Mouse (Mus musculus) ES-Bruce4 (cell line): ENCODE measurements around the gene Atp5e.

Experiments
- CTCF ChIP-seq: IDR thresholded peaks from one replicate; pipeline ENCODE4 v1.8.1; 2011; ENCODE audit warnings: low read depth, low read length
- POLR2A ChIP-seq: IDR thresholded peaks from one replicate; pipeline ENCODE4 v1.8.1; 2011; ENCODE audit warnings: low read length; ENCODE audit not compliant: insufficient read depth

DNA sequence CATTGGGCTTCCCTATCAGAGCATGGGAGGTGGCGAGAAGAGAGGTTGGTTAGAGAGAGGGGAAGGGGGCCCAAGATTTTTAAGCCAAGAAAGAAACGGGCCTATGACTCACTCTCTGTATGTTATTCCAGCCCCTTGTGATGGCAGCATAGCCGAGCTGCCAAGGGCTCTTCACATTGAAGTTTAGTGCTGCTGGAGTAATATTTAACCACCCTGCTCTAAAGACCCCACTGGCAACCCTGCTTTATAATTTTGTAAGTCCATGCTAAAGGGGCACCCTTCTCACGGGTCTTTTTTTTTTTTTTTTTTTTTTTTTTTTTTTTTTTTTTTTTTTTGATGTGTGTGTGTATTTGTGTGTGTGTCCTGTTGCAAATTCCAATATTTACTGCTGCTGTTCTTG is 22.0 kb downstream of the Atp5e start:
- TF ChIP-seq CTCF (no peak), POLR2A (no peak)
